In the genomic region with DNA sequence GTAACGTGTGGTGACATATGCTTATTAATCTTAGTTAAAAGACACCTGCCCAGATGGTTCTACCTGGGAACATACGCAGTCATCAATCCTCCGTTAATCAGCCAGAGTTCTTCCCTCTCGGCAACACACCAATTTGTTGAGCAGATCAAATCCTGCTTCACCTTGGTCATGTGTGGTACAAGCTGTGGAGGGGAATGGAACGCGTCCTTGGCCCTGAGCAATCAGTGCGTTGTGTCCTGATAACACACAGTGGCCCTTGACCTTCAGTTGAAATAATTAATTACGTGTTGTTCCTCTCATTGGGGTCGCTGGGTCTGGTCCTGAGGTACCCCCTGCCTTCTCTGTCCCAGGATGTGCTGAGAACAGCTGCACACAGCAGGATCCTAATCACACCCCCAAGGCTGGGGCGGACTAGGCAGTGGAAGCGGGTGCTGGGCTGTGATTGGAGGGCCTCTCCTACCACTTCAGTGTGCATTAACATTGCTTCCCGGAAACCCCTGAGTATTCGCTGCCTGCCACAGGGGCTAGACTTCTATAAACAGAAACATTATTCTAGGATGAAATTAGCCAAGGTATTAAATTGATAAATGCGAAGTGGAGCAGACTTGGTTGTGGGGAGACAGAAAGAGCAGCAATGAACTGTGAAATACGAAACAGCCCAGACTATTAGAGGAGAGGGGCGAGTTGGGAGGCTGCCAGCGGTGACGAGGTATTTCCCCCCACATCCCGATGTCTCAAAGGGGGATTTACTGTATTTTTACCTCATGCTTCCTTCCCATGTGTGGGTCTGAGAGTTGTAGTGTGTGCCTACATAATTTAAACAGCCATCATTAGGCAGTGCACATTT, we compare ENCODE assay signal across 9 mouse cellular contexts.
DNase-seq lines count a peak whose midpoint lies in the region; ATAC-seq and TF ChIP-seq lines count a peak whose summit lies in the region.
"Had no signal": no experiment of that assay in that cellular context is flagged by ENCODE, and none has a peak within 500 bp of the region (broad histone marks: within the 10 kb centered on the region; RNA-seq: fewer than 3 reads in every experiment).

No protein-coding gene starts in this region.

- no peaks in the 10 kb centered on the region for H3K4me1 ChIP-seq in kidney, postnatal 0 days (replicated peaks; ENCODE audit: insufficient read depth, low read length)
- no peaks in the 10 kb centered on the region for H3K4me1 ChIP-seq in kidney, adult 2 months (ENCODE audit: control insufficient read depth, insufficient read depth, low read length)
- H3K4me1 ChIP-seq in forebrain, embryonic 12.5 days, result peaks cover 26% of the 10 kb centered on the region
- peaks cover 18% of the 10 kb centered on the region for H3K4me1 ChIP-seq in hindbrain, embryonic 16.5 days (ENCODE audit: control insufficient read depth, insufficient read depth, low read depth, low read length)
- H3K4me1 ChIP-seq in neural tube, embryonic 11.5 days (ENCODE audit: control insufficient read depth, insufficient read depth, low read length), result no peaks in the 10 kb centered on the region

- DNase-seq in kidney, postnatal 0 days (ENCODE audit: low spot score), result no peak
- no peak for DNase-seq in kidney, adult 2 months
- DNase-seq in neural tube, embryonic 11.5 days (ENCODE audit: low spot score), result peak; percentile 24
- DNase-seq in yolk sac, embryonic 10.5 days (ENCODE audit: low spot score), result no peak
- DNase-seq in urinary bladder, postnatal 14 days (ENCODE audit: low spot score), result no peak

- no peak overlapping the region for H3K4me3 ChIP-seq in kidney, postnatal 0 days (replicated peaks; ENCODE audit: low read depth, low read length)
- no peak overlapping the region for H3K4me3 ChIP-seq in kidney, adult 2 months (ENCODE audit: insufficient read depth, low read depth, low read length)
- no peak overlapping the region for H3K4me3 ChIP-seq in forebrain, embryonic 12.5 days (replicated peaks)
- H3K4me3 ChIP-seq in hindbrain, embryonic 16.5 days (ENCODE audit: low read length), result no peak overlapping the region
- no peak overlapping the region for H3K4me3 ChIP-seq in neural tube, embryonic 11.5 days (ENCODE audit: low read depth, low read length)
- H3K4me3 ChIP-seq: left cerebral cortex, adult 2 months had no signal

- ATAC-seq in kidney, postnatal 0 days (replicated peaks; ENCODE audit: low FRiP score, low read depth), result 0 out of 2 replicates have a peak, but pooled peaks have one; percentile 52
- ATAC-seq in forebrain, embryonic 12.5 days (ENCODE audit: low FRiP score), result peak; percentile 86
- peak; percentile 76 for ATAC-seq in hindbrain, embryonic 16.5 days
- ATAC-seq in neural tube, embryonic 11.5 days (ENCODE audit: insufficient read depth, low FRiP score, low TSS enrichment), result peak; percentile 60
- ATAC-seq in granulocyte monocyte progenitor cell, adult 5-6 weeks (replicated peaks; ENCODE audit: poor library complexity, severe bottlenecking), result no peak

- no peak for TF ChIP-seq CTCF in kidney, postnatal 0 days (IDR thresholded peaks at IDR 0.05; ENCODE audit: low read depth)
- no peak for TF ChIP-seq CTCF in kidney, adult 2 months (conservative IDR thresholded peaks at IDR 0.05; ENCODE audit: insufficient read depth, insufficient read length, low read depth, low read length)

- H3K27ac ChIP-seq in kidney, postnatal 0 days, result no peak overlapping the region
- H3K27ac ChIP-seq in kidney, adult 2 months (ENCODE audit: insufficient read depth, low read depth, low read length), result no peak overlapping the region
- 0 out of 2 replicates have a peak overlapping the region, but pooled peaks have one; percentile 5 for H3K27ac ChIP-seq in forebrain, embryonic 12.5 days
- peak overlapping the region; percentile 39 for H3K27ac ChIP-seq in hindbrain, embryonic 16.5 days (ENCODE audit: low read depth, low read length)
- H3K27ac ChIP-seq in neural tube, embryonic 11.5 days (ENCODE audit: low read depth, low read length), result no peak overlapping the region
- H3K27ac ChIP-seq: left cerebral cortex, adult 2 months had no signal

- WGBS in kidney, postnatal 0 days, result 43% methylated on average over 19 of the region's 19 CpGs
- 54% methylated on average over 19 of the region's 19 CpGs for WGBS in kidney, adult 2 months
- WGBS in forebrain, embryonic 12.5 days, result 44% methylated on average over 19 of the region's 19 CpGs
- WGBS in hindbrain, embryonic 16.5 days, result 28% methylated on average over 19 of the region's 19 CpGs
- 42% methylated on average over 19 of the region's 19 CpGs for WGBS in neural tube, embryonic 11.5 days

- no peak overlapping the region for H3K9ac ChIP-seq in kidney, postnatal 0 days (ENCODE audit: low read depth, low read length)
- no peak overlapping the region for H3K9ac ChIP-seq in forebrain, embryonic 12.5 days
- 0 out of 2 replicates have a peak overlapping the region, but pooled peaks have one; percentile 27 for H3K9ac ChIP-seq in hindbrain, embryonic 16.5 days (ENCODE audit: low read depth, low read length)
- H3K9ac ChIP-seq in neural tube, embryonic 11.5 days (ENCODE audit: low read length), result no peak overlapping the region

- no peaks in the 10 kb centered on the region for H3K9me3 ChIP-seq in kidney, postnatal 0 days (replicated peaks; ENCODE audit: low read length)
- no peaks in the 10 kb centered on the region for H3K9me3 ChIP-seq in forebrain, embryonic 12.5 days
- H3K9me3 ChIP-seq in hindbrain, embryonic 16.5 days (ENCODE audit: control insufficient read depth, low read length), result no peaks in the 10 kb centered on the region
- H3K9me3 ChIP-seq in neural tube, embryonic 11.5 days (ENCODE audit: control insufficient read depth, low read length), result no peaks in the 10 kb centered on the region

- no peak for TF ChIP-seq POLR2A in kidney, adult 2 months (IDR thresholded peaks at IDR 0.05; ENCODE audit: low read depth, low read length)

- H3K27me3 ChIP-seq in kidney, postnatal 0 days (ENCODE audit: insufficient read depth, low read length), result no peaks in the 10 kb centered on the region
- no peaks in the 10 kb centered on the region; the same call in 1 of the 2 replicates for H3K27me3 ChIP-seq in kidney, adult 2 months (replicated peaks; ENCODE audit: control insufficient read depth, insufficient read depth, low read length)
- no peaks in the 10 kb centered on the region for H3K27me3 ChIP-seq in forebrain, embryonic 12.5 days
- H3K27me3 ChIP-seq in hindbrain, embryonic 16.5 days (replicated peaks; ENCODE audit: control insufficient read depth, insufficient read depth, low read length), result no peaks in the 10 kb centered on the region
- H3K27me3 ChIP-seq in neural tube, embryonic 11.5 days (ENCODE audit: control insufficient read depth, insufficient read depth, low read length), result no peaks in the 10 kb centered on the region

- no peaks in the 10 kb centered on the region for H3K36me3 ChIP-seq in kidney, postnatal 0 days (ENCODE audit: insufficient read depth, low read length)
- no peaks in the 10 kb centered on the region for H3K36me3 ChIP-seq in kidney, adult 2 months (ENCODE audit: control insufficient read depth, insufficient read depth, low read length)
- no peaks in the 10 kb centered on the region for H3K36me3 ChIP-seq in forebrain, embryonic 12.5 days (replicated peaks)
- H3K36me3 ChIP-seq in hindbrain, embryonic 16.5 days (ENCODE audit: control insufficient read depth, insufficient read depth, low read length), result no peaks in the 10 kb centered on the region
- no peaks in the 10 kb centered on the region for H3K36me3 ChIP-seq in neural tube, embryonic 11.5 days (ENCODE audit: control insufficient read depth, insufficient read depth, low read length)

- no peak overlapping the region for H3K4me2 ChIP-seq in kidney, postnatal 0 days (ENCODE audit: low read length)
- H3K4me2 ChIP-seq in forebrain, embryonic 12.5 days, result peak overlapping the region; percentile 36
- peak overlapping the region; percentile 45 for H3K4me2 ChIP-seq in hindbrain, embryonic 16.5 days (ENCODE audit: low read length)
- H3K4me2 ChIP-seq in neural tube, embryonic 11.5 days (ENCODE audit: low read depth), result peak overlapping the region; percentile 24

Comparison
In these comparisons a context has a peak if more than half of its experiments do, and no peak if none do; other contexts are left out.
1. H3K27ac ChIP-seq: peak in forebrain, embryonic 12.5 days (single experiment) and hindbrain, embryonic 16.5 days (single experiment); none in kidney, postnatal 0 days (single experiment), kidney, adult 2 months (single experiment) and neural tube, embryonic 11.5 days (single experiment).